Mouse (Mus musculus): ENCODE measurements around the gene Carnmt1.

GRCm38 (mm10) chr19:18695116-18695515 is 24.6 kb downstream of the Carnmt1 start:
- TF ChIP-seq POLR2A (IDR thresholded peaks at IDR 0.05; ENCODE audit: insufficient read depth, low read length) = no peak
- no peak for TF ChIP-seq CTCF (IDR thresholded peaks at IDR 0.05; ENCODE audit: low read depth, low read length)

All from ES-Bruce4 (cell line).